Mouse (Mus musculus): Measurements from ENCODE around the gene Plekhj1. TPM values are rescaled to one million over a fixed set of nuclear protein-coding genes. Genes with fewer than 3 reads are reported as not detected.
A peak's percentile ranks its signal among the peaks of the same experiment; 100 is the strongest.

Plekhj1 gene
- total RNA-seq, 4 experiments from 2014 or later, result 61.4 to 75.8 (median 70.7) TPM

DNA sequence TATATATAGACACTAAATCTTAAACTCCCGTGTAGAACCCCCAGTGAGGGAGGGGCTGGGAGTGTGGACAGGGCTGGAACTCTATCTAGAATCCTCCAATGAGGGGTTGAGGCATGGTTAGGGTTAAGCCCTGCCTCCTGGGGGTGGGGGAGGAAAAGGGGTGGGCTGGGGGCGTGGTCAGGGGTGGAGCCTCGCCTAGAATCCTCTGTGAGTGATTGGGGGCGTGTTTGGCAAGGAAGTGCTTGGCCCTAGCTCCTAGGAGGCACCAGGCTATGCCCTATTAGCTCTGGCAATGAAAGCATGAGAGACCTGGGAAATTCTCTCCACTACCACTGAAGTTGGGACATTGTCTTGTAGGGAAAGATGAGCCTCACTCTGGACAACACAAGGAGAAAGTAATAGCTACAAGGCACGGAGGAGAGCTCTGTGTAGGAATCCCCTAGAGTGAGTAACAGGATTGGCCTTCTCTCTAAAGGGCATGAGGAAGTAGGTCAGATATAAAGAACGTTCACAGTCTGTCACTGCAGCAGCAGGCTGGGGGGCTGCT lies 46.3 kb downstream of the Plekhj1 start:
- DNase-seq (ENCODE audit: low spot score in 2 of 2), result no peak

DNA sequence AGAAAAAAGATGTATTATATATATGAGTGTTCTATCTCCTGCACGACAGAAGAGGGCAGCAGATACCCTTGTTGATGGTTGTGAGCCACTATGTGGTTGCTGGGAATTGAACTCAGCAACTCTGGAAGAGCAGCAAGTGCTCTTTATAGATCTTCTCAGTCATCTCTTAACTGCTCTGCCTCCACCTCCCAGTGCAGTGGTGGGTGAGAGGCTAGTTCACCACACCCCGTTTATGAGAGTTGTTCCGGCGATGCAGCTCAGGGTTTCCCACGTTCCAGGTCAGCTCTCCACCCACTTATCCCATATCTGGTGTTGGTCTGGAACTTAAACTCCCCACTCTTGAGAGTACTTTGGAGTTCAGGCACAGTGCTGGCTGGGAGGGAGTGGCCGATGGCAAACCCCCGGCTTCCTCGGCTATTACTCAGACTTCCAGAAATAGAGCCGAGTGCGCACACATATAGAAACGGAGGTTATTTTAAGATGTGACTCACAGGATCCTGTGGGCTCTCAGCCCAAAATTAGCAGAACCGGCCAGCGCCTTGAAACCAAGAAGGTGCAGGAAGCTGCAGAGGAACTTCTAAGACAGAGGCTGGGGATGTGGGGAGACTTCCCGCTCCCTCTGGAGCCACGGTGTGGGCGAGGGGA lies 47.1 kb downstream of the Plekhj1 start:
- no peak for DNase-seq (ENCODE audit: low spot score in 2 of 2)

DNA sequence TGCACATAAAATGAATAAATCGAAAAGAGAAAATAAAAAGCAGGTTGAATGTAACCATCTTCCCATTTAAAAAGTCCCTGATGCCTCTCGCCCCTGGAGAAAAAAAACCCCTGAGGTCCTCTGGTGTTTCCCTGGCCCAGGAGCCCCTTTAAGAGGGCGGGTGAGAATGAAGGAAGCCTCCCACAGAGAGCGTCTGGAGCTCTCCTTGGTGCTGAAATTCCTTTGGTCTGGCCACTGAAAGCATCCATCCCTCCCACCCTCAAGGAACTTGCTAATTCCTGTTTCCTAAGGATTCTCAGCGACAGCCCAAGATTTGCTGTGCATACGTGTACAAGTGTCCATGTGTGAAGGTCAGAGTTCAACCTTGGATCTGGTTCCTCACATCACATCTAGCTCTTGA lies 49.8 kb downstream of the Plekhj1 start:
- DNase-seq (ENCODE audit: low spot score in 2 of 2), result no peak

DNA sequence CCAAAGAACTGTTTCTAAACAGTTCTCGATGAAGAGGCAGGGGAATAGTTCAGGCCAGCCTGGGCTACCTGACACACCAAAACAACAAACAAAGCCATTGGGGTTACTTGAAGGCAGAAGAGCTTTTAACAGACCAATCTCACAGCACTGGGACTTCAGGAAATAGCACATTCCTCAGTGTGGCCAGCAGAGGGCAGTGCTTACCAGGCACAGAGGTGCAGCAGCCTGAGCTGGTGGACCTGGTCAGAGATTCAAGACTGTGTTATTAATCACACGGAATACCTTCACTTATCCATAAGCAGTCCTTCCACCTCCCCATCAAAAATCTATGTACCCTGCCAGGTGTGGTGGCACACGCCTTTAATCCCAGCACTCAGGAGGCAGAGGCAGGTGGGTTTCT lies 51.0 kb downstream of the Plekhj1 start:
- DNase-seq (ENCODE audit: low spot score in 2 of 2), result peak; percentile 58 to 76

Small RNA genes lying within 50 kb of the gene (microRNA-seq; reads per million reads assigned to microRNA genes)
- gene Mir1982, result 2.6 to 4.5 reads per million in 2 experiments

Other genes starting within 250 kb of the Plekhj1 start
- 10 to 100 TPM; 45.3 to 53.2 (median 49.5) TPM for gene Rexo1, start 237.1 kb downstream of the Plekhj1 start, total RNA-seq (2022)
- gene Klf16, start 221.3 kb downstream of the Plekhj1 start, total RNA-seq (2022), result 10 to 100 TPM; 47.5 to 51.9 (median 49.3) TPM
- 100 to 1,000 TPM; 144 to 155 (median 147) TPM for gene Abhd17a, start 208.3 kb downstream of the Plekhj1 start, total RNA-seq (2022)
- gene Scamp4, start 195.8 kb downstream of the Plekhj1 start, total RNA-seq (2022), result 10 to 100 TPM; 39.3 to 58.6 (median 42.8) TPM
- gene Adat3, start 195.7 kb downstream of the Plekhj1 start, total RNA-seq (2022), result 1 to 10 TPM; 2.0 to 5.0 (median 3.0) TPM
- gene Gm49322, start 192.6 kb downstream of the Plekhj1 start, total RNA-seq (2022), result 1 to 10 TPM; 3.0 to 5.4 (median 3.7) TPM
- 100 to 1,000 TPM; 190 to 230 (median 201) TPM for gene Csnk1g2, start 175.8 kb downstream of the Plekhj1 start, total RNA-seq (2022)
- gene Btbd2, start 141.6 kb downstream of the Plekhj1 start, total RNA-seq (2022), result 100 to 1,000 TPM in 2 of 4 experiments, 10 to 100 TPM in 2; 92.1 to 103 (median 97.9) TPM
- gene Mknk2, start 120.5 kb downstream of the Plekhj1 start, total RNA-seq (2022), result 10 to 100 TPM; 41.9 to 50.0 (median 45.1) TPM
- 10 to 100 TPM; 13.8 to 18.0 (median 15.0) TPM for gene Mob3a, start 96.6 kb downstream of the Plekhj1 start, total RNA-seq (2022)
- gene Izumo4, start 96.4 kb downstream of the Plekhj1 start, total RNA-seq (2022), result 10 to 100 TPM; 56.6 to 73.2 (median 69.8) TPM
- 100 to 1,000 TPM; 136 to 163 (median 147) TPM for gene Ap3d1, start 56.4 kb downstream of the Plekhj1 start, total RNA-seq (2022)
- 10 to 100 TPM; 43.7 to 56.4 (median 51.3) TPM for gene Dot1l, start 43.4 kb downstream of the Plekhj1 start, total RNA-seq (2022)
- gene Sf3a2, start 428 bp downstream of the Plekhj1 start, total RNA-seq (2022), result 10 to 100 TPM; 43.3 to 60.0 (median 50.2) TPM
- 1 to 10 TPM; 2.4 to 4.0 (median 3.0) TPM for gene Amh, start 6.6 kb upstream of the Plekhj1 start, total RNA-seq (2022)
- 1 to 10 TPM in 3 of 4 experiments, under 1 TPM in 1; 0.91 to 4.7 (median 2.7) TPM for gene Jsrp1, start 14.9 kb upstream of the Plekhj1 start, total RNA-seq (2022)
- 100 to 1,000 TPM; 475 to 520 (median 506) TPM for gene Oaz1, start 28.0 kb upstream of the Plekhj1 start, total RNA-seq (2022)
- 10 to 100 TPM; 33.4 to 44.0 (median 40.3) TPM for gene Lingo3, start 45.4 kb upstream of the Plekhj1 start, total RNA-seq (2022)
- gene Lsm7, start 56.6 kb upstream of the Plekhj1 start, total RNA-seq (2022), result 10 to 100 TPM; 42.1 to 61.3 (median 57.5) TPM
- gene Sppl2b, start 56.6 kb upstream of the Plekhj1 start, total RNA-seq (2022), result 10 to 100 TPM; 53.9 to 68.2 (median 59.3) TPM
- under 1 TPM; 0.35 to 0.66 (median 0.46) TPM for gene Tmprss9, start 73.2 kb upstream of the Plekhj1 start, total RNA-seq (2022)
- 100 to 1,000 TPM; 112 to 139 (median 124) TPM for gene Timm13, start 102.3 kb upstream of the Plekhj1 start, total RNA-seq (2022)
- gene Lmnb2, start 119.6 kb upstream of the Plekhj1 start, total RNA-seq (2022), result 10 to 100 TPM; 17.2 to 22.9 (median 19.9) TPM
- gene Gadd45b, start 131.4 kb upstream of the Plekhj1 start, total RNA-seq (2022), result 10 to 100 TPM; 17.4 to 22.9 (median 20.2) TPM
- 100 to 1,000 TPM; 130 to 139 (median 135) TPM for gene Gng7, start 216.3 kb upstream of the Plekhj1 start, total RNA-seq (2022)
- 10 to 100 TPM; 88.3 to 96.9 (median 90.2) TPM for gene Diras1, start 227.0 kb upstream of the Plekhj1 start, total RNA-seq (2022)
- 10 to 100 TPM; 55.5 to 60.8 (median 60.0) TPM for gene Slc39a3, start 238.8 kb upstream of the Plekhj1 start, total RNA-seq (2022)

All from layer of hippocampus, adult 8-10 months (tissue).